Mouse (Mus musculus): ENCODE data around the gene Adgre5. TPM values are rescaled to one million over a fixed set of nuclear protein-coding genes. Genes with fewer than 3 reads are reported as not detected.

Adgre5 gene
- polyA plus RNA-seq, 1 experiment from 2014 or later: 78.2 TPM

GRCm38 (mm10) chr8:83772701-83773451 is 31.8 kb upstream of the Adgre5 start:
- no peaks in the 10 kb centered on the region for H3K9me3 ChIP-seq (ENCODE audit: control insufficient read depth, low read length)
- H3K4me2 ChIP-seq (ENCODE audit: low read depth, low read length): peak overlapping the region; percentile 63
- no peaks in the 10 kb centered on the region for H3K36me3 ChIP-seq (ENCODE audit: control insufficient read depth, insufficient read depth, low read length)
- WGBS: 8% methylated on average over 25 of the region's 25 CpGs
- H3K27me3 ChIP-seq (ENCODE audit: control insufficient read depth, insufficient read depth, low read depth, low read length): no peaks in the 10 kb centered on the region
- H3K27ac ChIP-seq (ENCODE audit: low read length): peak overlapping the region; percentile 72
- peak; percentile 63 for ATAC-seq (ENCODE audit: low read depth)
- peaks cover 16% of the 10 kb centered on the region; the same call in 1 of the 2 replicates for H3K4me1 ChIP-seq (replicated peaks; ENCODE audit: control insufficient read depth, insufficient read depth, low read length)
- peak overlapping the region; percentile 48 for H3K9ac ChIP-seq (ENCODE audit: low read length)
- peak overlapping the region; percentile 44 for H3K4me3 ChIP-seq (ENCODE audit: low read length)

DNA sequence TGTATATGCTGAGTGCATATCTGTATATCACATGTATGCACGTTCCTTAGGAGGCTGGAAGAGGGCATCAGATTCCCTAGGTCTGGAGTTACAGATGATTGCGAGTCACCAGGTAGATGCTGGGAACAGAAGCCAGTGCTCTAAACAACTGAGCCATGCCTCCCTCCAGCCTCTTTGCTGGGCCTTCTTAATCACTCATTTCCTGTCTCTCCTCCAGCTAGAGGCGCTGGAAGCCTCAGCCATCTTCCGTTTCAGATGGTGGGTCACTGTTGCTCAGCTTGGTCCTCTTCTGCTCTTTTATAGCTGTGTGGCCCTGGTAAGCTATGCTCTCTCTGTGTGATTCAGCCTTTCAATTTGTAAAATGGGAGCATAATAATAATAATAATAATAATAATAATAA is 30.7 kb upstream of the Adgre5 start:
- Histone ChIP-seq H3K4me1 (replicated peaks; ENCODE audit: control insufficient read depth, insufficient read depth, low read length) (peaks cover 16% of the 10 kb centered on the region; the same call in 1 of the 2 replicates), H3K27ac (ENCODE audit: low read length) (no peak overlapping the region), H3K9ac (ENCODE audit: low read length) (no peak overlapping the region), H3K4me2 (ENCODE audit: low read depth, low read length) (no peak overlapping the region), H3K27me3 (ENCODE audit: control insufficient read depth, insufficient read depth, low read depth, low read length) (no peaks in the 10 kb centered on the region), H3K36me3 (ENCODE audit: control insufficient read depth, insufficient read depth, low read length) (no peaks in the 10 kb centered on the region), H3K4me3 (ENCODE audit: low read length) (no peak overlapping the region), H3K9me3 (ENCODE audit: control insufficient read depth, low read length) (no peaks in the 10 kb centered on the region)
- ATAC-seq (ENCODE audit: low read depth): no peak
- WGBS: 52% methylated on average over 4 of the region's 4 CpGs

DNA sequence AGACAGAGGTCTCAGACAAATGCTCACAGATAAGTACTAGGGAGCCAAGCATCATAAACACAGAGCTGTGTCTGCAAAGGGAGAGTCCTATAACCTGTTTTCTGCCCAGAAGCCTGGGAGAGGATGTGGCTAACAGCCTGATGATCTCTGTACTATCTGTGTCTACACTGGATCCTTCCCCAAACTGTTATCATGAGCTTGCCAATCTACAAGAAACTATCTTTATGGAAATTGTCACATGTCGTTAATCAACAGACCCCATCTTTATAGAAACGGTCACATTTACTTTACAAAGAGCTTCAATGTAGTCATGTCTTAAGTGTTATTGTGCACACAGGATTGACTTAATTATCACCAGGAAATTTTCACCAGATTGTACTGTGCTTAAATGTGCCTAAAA is 29.5 kb upstream of the Adgre5 start:
- H3K9ac ChIP-seq (ENCODE audit: low read length): no peak overlapping the region
- no peaks in the 10 kb centered on the region for H3K27me3 ChIP-seq (ENCODE audit: control insufficient read depth, insufficient read depth, low read depth, low read length)
- H3K36me3 ChIP-seq (ENCODE audit: control insufficient read depth, insufficient read depth, low read length): no peaks in the 10 kb centered on the region
- no peak for ATAC-seq (ENCODE audit: low read depth)
- WGBS: 72% methylated on average over 2 of the region's 2 CpGs
- no peak overlapping the region for H3K4me3 ChIP-seq (ENCODE audit: low read length)
- H3K27ac ChIP-seq (ENCODE audit: low read length): no peak overlapping the region
- peaks cover 16% of the 10 kb centered on the region; the same call in 1 of the 2 replicates for H3K4me1 ChIP-seq (replicated peaks; ENCODE audit: control insufficient read depth, insufficient read depth, low read length)
- no peaks in the 10 kb centered on the region for H3K9me3 ChIP-seq (ENCODE audit: control insufficient read depth, low read length)
- H3K4me2 ChIP-seq (ENCODE audit: low read depth, low read length): no peak overlapping the region

DNA sequence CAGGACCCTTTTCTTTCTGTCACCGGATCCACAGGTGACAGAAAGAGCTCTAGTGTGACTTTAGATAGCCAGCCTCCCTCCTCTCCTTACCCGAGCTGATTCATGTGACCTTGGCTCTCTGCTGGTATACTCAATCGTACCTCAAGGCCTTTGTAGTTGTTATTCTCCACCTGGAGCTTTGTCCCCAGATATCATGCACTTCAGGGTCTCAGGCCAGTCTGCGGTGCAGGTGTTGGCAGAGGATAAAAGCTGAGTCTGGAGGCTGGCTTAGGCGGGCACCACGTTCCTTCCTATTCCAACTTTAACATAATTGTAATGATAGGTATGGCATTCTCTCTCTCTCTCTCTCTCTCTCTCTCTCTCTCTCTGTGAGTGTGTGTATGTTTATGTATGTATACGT is 28.6 kb upstream of the Adgre5 start:
- no peak for ATAC-seq (ENCODE audit: low read depth)
- no peak overlapping the region for H3K4me3 ChIP-seq (ENCODE audit: low read length)
- no peaks in the 10 kb centered on the region for H3K27me3 ChIP-seq (ENCODE audit: control insufficient read depth, insufficient read depth, low read depth, low read length)
- H3K27ac ChIP-seq (ENCODE audit: low read length): peak overlapping the region; percentile 90
- no peak overlapping the region; the same call in 1 of the 2 replicates for H3K9ac ChIP-seq (ENCODE audit: low read length)
- H3K9me3 ChIP-seq (ENCODE audit: control insufficient read depth, low read length): no peaks in the 10 kb centered on the region
- 58% methylated on average over 7 of the region's 7 CpGs for WGBS
- no peaks in the 10 kb centered on the region for H3K36me3 ChIP-seq (ENCODE audit: control insufficient read depth, insufficient read depth, low read length)
- H3K4me1 ChIP-seq (replicated peaks; ENCODE audit: control insufficient read depth, insufficient read depth, low read length): peaks cover 16% of the 10 kb centered on the region; the same call in 1 of the 2 replicates
- H3K4me2 ChIP-seq (ENCODE audit: low read depth, low read length): no peak overlapping the region

DNA sequence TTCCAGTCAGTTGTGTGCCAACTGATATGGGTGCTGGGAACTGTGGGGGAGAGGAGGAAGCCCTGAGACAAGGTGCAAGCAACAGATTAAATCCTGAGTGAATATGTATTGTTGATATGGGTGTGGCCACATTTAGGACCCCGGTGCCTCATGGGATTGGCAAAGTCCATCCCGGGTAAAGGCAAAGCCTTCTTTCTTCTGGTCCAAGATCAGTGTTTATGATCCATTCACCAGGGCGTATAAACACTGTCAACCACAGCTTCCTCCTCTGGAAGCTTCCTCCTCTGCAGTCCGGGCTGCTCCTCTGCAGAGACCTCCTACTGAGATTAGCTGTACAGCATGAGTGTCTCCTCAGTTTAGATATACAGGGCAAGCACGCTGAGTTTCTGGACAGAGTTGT is 27.4 kb upstream of the Adgre5 start:
- peak; percentile 90 for ATAC-seq (ENCODE audit: low read depth)
- Histone ChIP-seq H3K4me1 (replicated peaks; ENCODE audit: control insufficient read depth, insufficient read depth, low read length) (peaks cover 16% of the 10 kb centered on the region; the same call in 1 of the 2 replicates), H3K4me3 (ENCODE audit: low read length) (no peak overlapping the region), H3K4me2 (ENCODE audit: low read depth, low read length) (no peak overlapping the region), H3K9ac (ENCODE audit: low read length) (no peak overlapping the region), H3K36me3 (ENCODE audit: control insufficient read depth, insufficient read depth, low read length) (no peaks in the 10 kb centered on the region), H3K9me3 (ENCODE audit: control insufficient read depth, low read length) (no peaks in the 10 kb centered on the region), H3K27me3 (ENCODE audit: control insufficient read depth, insufficient read depth, low read depth, low read length) (no peaks in the 10 kb centered on the region), H3K27ac (ENCODE audit: low read length) (peak overlapping the region; percentile 90)
- WGBS: 16% methylated on average over 5 of the region's 5 CpGs

DNA sequence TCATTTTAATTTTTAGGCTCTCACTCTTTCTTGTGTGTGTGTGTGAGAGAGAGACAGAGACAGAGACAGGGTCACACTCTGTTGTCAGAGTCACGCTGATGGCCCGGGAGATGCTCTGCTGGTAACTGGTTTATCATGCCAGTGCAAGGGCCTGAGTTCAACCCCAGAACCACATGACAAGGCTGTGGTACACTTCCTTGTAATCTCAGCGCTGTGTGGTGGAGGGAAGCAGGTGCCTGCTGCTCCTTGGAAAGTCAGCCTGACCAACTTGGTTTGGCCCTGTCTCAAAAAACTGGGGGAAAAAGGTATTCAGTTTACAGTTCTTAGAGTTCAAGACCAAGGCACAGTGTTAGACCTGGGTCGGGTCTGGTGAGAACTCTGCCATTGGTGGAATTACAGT is 26.3 kb upstream of the Adgre5 start:
- peaks cover 7% of the 10 kb centered on the region; the same call in 1 of the 2 replicates for H3K4me1 ChIP-seq (replicated peaks; ENCODE audit: control insufficient read depth, insufficient read depth, low read length)
- WGBS: 83% methylated on average over 4 of the region's 4 CpGs
- no peaks in the 10 kb centered on the region for H3K36me3 ChIP-seq (ENCODE audit: control insufficient read depth, insufficient read depth, low read length)
- H3K4me3 ChIP-seq (ENCODE audit: low read length): no peak overlapping the region
- H3K4me2 ChIP-seq (ENCODE audit: low read depth, low read length): no peak overlapping the region
- no peaks in the 10 kb centered on the region for H3K27me3 ChIP-seq (ENCODE audit: control insufficient read depth, insufficient read depth, low read depth, low read length)
- no peak overlapping the region for H3K9ac ChIP-seq (ENCODE audit: low read length)
- no peak overlapping the region for H3K27ac ChIP-seq (ENCODE audit: low read length)
- no peak for ATAC-seq (ENCODE audit: low read depth)
- H3K9me3 ChIP-seq (ENCODE audit: control insufficient read depth, low read length): no peaks in the 10 kb centered on the region

GRCm38 (mm10) chr8:83765663-83766062 is 24.5 kb upstream of the Adgre5 start:
- Histone ChIP-seq H3K4me3 (ENCODE audit: low read length) (no peak overlapping the region), H3K9me3 (ENCODE audit: control insufficient read depth, low read length) (no peaks in the 10 kb centered on the region), H3K4me2 (ENCODE audit: low read depth, low read length) (no peak overlapping the region), H3K4me1 (replicated peaks; ENCODE audit: control insufficient read depth, insufficient read depth, low read length) (0 out of 2 replicates have a peak, but pooled peaks cover 4% of the 10 kb centered on the region), H3K9ac (ENCODE audit: low read length) (no peak overlapping the region), H3K27ac (ENCODE audit: low read length) (no peak overlapping the region), H3K36me3 (ENCODE audit: control insufficient read depth, insufficient read depth, low read length) (no peaks in the 10 kb centered on the region), H3K27me3 (ENCODE audit: control insufficient read depth, insufficient read depth, low read depth, low read length) (no peaks in the 10 kb centered on the region)
- no peak for ATAC-seq (ENCODE audit: low read depth)

DNA sequence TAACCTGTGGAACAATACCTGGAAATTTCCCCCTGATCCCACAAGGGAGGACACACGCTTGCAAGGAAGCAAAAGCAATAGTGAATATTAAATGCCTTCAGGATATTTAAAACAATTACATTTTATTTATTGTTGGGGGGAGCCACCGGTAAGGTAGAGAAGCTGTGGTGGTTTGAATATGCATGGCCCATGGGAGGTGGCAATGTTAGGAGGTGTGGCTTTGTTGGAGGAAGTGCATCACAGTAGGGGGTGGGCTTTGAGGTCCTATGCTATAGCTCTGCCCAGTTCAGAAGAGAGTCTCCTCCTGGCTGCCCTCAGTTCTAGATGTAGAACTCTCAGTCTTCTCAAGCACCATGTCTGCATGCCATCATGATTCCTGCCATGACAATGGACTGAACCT is 23.6 kb upstream of the Adgre5 start:
- Histone ChIP-seq H3K4me3 (ENCODE audit: low read length) (no peak overlapping the region), H3K9ac (ENCODE audit: low read length) (no peak overlapping the region), H3K36me3 (ENCODE audit: control insufficient read depth, insufficient read depth, low read length) (no peaks in the 10 kb centered on the region), H3K4me1 (replicated peaks; ENCODE audit: control insufficient read depth, insufficient read depth, low read length) (0 out of 2 replicates have a peak, but pooled peaks cover 4% of the 10 kb centered on the region), H3K27ac (ENCODE audit: low read length) (no peak overlapping the region), H3K27me3 (ENCODE audit: control insufficient read depth, insufficient read depth, low read depth, low read length) (no peaks in the 10 kb centered on the region), H3K4me2 (ENCODE audit: low read depth, low read length) (no peak overlapping the region), H3K9me3 (ENCODE audit: control insufficient read depth, low read length) (no peaks in the 10 kb centered on the region)
- no peak for ATAC-seq (ENCODE audit: low read depth)
- 82% methylated on average over 2 of the region's 2 CpGs for WGBS

- Histone ChIP-seq H3K4me1 (replicated peaks; ENCODE audit: control insufficient read depth, insufficient read depth, low read length) (0 out of 2 replicates have a peak, but pooled peaks cover under 1% of the 10 kb centered on the region), H3K9me3 (ENCODE audit: control insufficient read depth, low read length) (no peaks in the 10 kb centered on the region), H3K9ac (ENCODE audit: low read length) (no peak overlapping the region), H3K27ac (ENCODE audit: low read length) (no peak overlapping the region), H3K4me2 (ENCODE audit: low read depth, low read length) (no peak overlapping the region), H3K4me3 (ENCODE audit: low read length) (no peak overlapping the region), H3K36me3 (ENCODE audit: control insufficient read depth, insufficient read depth, low read length) (no peaks in the 10 kb centered on the region), H3K27me3 (ENCODE audit: control insufficient read depth, insufficient read depth, low read depth, low read length) (no peaks in the 10 kb centered on the region)
- 89% methylated on average over 8 of the region's 8 CpGs for WGBS
- ATAC-seq (ENCODE audit: low read depth): no peak
Measured at GRCm38 (mm10) chr8:83764116-83764515, 23.0 kb upstream of the Adgre5 start.
